Mouse (Mus musculus) granulocyte monocyte progenitor cell, adult 5-6 weeks (primary cell): ENCODE data around the gene Atp11a. TPM values are rescaled to one million over a fixed set of nuclear protein-coding genes. Genes with fewer than 3 reads are reported as not detected.

Experiments
- ATAC-seq: replicated peaks from 2 replicates; pipeline ENCODE4 v1.8.0; 2016; ENCODE audit warnings: mild to moderate bottlenecking, moderate TSS enrichment, inconsistent platforms; ENCODE audit not compliant: poor library complexity, severe bottlenecking
- total RNA-seq, 2 experiments: library from RNA; stranded (forward) in 1 of 2; stranded (reverse) in 1 of 2; fragments of 200-712, 200-1000 nt in 1 of 2; fragments of >200 nt in 1 of 2; fragmentation: Nextera tagmentation in 1 of 2; gene quantifications; 2 replicates each; pipeline ENCODE4 v1.2.3; 2014 to 2017

Gene Atp11a
- 19.8 and 22.8 TPM in 2 replicates for total RNA-seq (2014; fragmentation: Nextera tagmentation)
- total RNA-seq (2017) = 14.3 and 18.7 TPM in 2 replicates

DNA sequence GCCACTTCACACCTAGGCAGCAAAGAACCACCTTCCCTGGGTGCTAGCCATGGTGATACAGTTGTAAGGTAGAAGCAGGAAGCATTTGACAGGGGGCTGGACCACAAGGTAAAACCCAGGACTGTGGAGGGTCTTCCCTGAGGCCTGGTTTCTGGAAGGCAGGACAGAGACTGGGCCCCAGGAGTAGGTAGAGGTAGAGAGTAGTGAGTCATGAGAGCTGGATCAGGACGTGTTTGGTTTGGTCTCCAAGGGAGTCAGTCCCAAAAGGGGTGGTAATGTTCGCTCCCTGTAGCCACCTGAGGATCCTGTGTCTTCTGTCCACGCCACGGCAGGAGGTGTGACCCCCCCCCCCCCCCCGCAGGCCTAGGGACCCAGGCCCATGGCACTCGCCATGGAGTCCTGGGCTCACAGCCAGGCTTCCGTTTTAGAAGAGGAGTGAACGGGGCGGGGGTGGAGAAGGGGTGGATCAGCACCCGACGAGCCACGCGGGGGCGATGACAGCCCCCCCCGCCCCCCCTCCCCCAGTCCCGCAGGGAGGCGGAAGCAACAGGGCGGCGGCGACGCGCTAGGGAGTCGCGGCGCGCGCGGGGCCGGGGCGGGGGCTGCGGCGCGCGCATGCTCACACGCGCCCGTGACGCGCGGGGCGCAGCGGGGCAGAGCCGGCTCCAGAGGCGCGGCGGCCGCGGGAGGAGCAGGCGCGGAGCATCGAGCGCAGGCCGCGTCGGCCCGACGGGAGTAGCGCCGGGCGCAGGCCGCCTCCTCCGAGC, at the start of gene Atp11a:
Gene Atp11a (plus strand): TSS at position 624 of the 767 bp plus-strand sequence.
- ATAC-seq = peak; percentile 65

- peak; percentile 86 for ATAC-seq
Observed at GRCm38 (mm10) chr8:12711623-12712022, 45.2 kb upstream of the Atp11a start.

GRCm38 (mm10) chr8:12715861-12716585, 40.8 kb upstream of the Atp11a start:
- no peak for ATAC-seq

GRCm38 (mm10) chr8:12719091-12719490, 37.7 kb upstream of the Atp11a start:
- ATAC-seq = no peak

DNA sequence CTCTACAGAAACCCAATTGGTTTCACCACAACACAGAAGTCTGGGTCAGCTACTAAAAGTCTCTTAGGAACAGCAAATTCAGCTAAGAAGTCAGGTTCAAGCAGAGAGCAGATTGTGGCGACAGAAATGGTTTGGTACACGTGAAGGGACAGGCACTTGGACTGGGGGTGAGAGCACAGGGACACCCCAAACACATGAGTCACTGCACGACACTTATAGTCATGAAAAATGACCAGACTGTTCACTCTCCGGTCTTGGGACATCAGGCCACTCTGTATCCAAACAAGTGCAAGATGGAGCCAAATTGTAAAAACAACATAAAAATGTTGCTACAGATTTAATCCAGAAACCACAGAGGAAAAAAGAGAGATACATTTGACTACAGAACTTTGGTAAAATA, 28.2 kb upstream of the Atp11a start:
- no peak for ATAC-seq

DNA sequence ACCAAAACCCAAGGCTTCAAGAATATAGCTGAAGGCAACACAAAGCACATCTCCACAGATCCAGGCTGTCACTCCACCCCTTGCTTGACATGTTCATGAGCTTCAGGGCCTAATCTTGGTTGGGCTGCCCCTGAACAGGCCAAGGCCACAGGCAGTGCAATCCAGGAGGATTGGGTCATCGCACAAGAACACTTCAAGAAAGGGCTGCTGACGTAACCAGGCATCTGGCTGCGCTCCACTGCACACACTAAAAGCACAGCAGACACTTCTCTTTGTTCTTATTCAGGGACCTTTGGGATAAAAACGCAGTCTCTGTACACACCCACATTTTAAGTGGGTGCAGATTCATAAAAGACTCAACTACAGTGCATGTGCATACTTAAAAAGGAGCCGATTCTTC, 26.0 kb upstream of the Atp11a start:
- ATAC-seq = no peak

DNA sequence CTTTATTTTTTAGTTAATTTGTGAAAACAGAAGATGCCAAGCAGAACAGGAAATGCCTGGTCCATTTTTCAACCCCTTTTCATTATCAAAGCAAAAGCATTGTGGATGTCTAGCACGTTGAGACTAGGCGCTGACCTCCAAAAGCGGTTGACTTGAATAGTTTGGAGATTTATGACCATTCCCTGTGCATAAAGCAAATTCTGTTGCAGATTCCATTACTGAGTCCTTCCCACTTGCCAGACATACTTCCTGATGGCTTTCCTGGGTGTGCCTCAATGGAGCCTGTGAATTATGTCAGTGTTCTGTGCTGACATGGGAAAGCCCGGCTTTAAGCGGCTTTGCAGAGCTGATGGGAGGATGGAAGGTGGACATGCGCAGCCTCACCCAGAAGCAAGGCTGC, 24.4 kb upstream of the Atp11a start:
- no peak for ATAC-seq

DNA sequence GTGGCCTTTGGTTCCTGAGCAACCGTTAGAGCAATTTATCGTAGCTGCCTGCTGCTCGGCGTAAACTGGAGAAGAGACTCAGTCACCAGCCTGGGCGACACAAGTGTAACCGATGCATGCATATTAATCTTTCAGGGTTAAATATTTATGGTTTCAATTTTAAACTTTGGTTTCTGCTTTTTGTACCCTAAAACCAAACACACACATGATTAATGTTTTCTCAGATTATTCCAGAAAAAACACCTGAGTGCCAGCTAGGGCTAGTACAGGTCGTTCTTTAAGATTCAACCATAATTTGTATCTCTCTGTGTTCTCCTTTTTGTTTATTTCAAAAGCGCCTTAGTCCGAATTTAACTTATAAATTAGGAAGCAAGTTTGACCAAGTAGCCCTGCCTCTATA, 17.7 kb upstream of the Atp11a start:
- no peak for ATAC-seq

DNA sequence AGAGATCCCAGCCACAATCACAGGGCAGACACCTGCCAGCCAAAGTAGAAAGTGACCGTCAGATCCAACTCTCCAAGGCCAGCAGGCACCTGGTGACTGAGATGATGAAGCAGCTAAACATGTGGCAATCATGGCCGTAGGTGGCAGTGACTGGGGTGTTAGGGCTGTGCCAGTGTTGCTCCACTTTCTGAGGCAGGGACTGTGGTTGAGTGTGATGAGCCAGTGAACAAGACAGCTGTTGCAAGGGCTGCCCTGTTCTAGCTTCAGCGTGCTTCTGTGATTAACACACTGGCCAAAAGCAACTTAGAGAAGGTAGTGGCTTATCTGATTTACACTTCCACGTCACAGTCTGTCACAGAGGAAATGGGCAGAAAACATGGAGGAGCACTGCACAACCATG, 13.4 kb upstream of the Atp11a start:
- peak; percentile 44 for ATAC-seq

GRCm38 (mm10) chr8:12748183-12748582, 8.6 kb upstream of the Atp11a start:
- no peak for ATAC-seq

DNA sequence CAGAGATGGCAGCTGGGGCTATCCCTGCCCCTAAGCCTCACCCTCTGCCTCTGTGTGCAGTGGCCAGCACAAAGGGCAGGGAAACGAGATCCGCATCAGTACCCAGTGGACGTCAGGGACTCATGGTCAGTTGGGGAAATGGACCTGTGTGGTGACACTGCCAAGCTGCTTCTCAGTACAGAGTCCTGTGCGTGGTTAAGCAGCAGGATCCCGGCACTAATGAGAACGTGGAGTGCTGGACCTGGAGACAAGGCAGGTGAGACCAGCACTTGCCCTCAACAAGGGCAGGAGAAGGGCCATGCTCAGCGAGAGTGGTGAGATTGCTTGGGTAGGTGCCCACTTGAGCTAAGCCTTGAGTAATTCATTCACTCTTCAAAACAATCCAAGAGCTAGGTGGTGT, 7.7 kb upstream of the Atp11a start:
- no peak for ATAC-seq

- ATAC-seq = no peak
Observed at GRCm38 (mm10) chr8:12753054-12753453, 3.8 kb upstream of the Atp11a start.

DNA sequence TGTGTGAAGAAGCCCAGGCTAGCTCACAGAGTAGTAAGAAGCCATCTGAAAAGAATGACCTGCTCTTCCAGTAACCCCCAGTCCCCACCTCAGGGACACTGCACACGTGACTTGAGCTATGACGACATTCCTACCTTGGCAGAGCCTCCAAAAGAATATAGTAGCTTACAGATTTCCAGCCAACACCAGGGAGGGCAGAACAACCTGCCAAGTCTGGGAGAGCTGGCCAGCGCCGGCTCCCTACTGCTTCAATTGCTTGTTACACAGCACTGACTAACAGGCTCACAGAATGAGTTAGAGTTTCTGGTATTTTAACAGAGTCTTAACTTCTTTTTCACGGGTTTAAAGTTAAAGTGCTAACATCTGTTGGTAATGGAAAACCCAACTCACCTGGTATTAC, 2.7 kb upstream of the Atp11a start:
- ATAC-seq = no peak

- peak; percentile 80 for ATAC-seq
Observed at GRCm38 (mm10) chr8:12755312-12755711, 1.5 kb upstream of the Atp11a start.

DNA sequence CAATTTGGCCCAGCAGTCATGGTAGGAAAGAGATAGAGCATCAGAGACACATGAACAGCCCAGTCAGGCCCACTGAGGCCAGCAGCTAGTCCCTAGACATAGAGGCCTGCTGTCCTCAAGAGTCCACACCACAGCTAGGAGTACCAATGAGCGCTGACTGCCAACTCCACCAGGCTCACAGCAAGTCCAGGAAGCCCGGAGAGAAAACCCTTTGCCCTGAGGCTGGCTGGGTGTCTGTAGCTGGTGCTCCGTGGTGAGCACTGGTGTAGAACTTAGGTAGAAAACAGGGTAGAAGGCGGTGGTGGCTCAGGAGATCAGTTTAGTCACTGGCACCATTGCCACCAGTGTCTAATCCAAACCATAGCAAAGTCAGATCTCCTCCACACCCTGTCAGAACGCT, 988 bp upstream of the Atp11a start:
- ATAC-seq = no peak

GRCm38 (mm10) chr8:12757231-12757940, 572 bp downstream of the Atp11a start:
- peak; percentile 9; the same call in 1 of the 2 replicates for ATAC-seq

GRCm38 (mm10) chr8:12759963-12760362, 3.1 kb downstream of the Atp11a start:
- ATAC-seq = no peak

GRCm38 (mm10) chr8:12761873-12762272, 5.1 kb downstream of the Atp11a start:
- ATAC-seq = no peak

DNA sequence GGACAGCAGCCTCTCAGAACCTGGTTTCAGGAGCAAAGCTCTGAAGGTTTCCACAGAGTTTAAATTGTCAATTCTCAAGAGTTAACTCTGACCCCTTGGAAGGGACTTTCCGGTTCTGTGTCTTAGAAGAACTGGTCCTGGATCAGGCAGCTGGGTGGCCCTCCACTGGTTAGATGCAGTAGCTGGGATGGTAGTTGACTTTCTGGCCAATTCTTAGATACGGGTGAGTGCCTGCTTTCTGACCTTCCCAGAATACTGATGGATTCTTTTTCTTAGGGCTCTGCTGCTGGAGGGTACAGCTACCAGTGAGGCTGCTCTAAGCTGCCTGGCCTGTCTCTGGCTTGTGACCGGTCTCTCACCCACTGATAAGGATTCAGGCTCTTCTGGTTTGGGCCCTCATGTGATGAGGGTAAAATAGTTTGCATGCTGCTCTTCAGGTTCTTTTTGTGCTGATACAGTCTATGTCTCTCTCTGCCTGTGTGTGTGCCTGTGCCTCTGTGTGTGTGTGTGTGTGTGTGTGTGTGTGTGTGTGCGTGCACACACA, 6.8 kb downstream of the Atp11a start:
- ATAC-seq = no peak

GRCm38 (mm10) chr8:12764971-12765370, 8.2 kb downstream of the Atp11a start:
- no peak for ATAC-seq

- ATAC-seq = no peak
Observed at GRCm38 (mm10) chr8:12767176-12767575, 10.4 kb downstream of the Atp11a start.
